Mouse (Mus musculus) large intestine, adult 2 months (tissue): ENCODE results near the gene Ttll11. TPM values are rescaled to one million over a fixed set of nuclear protein-coding genes. Genes with fewer than 3 reads are reported as not detected.

Experiments used
- DNase-seq: peaks from one replicate; pipeline ENCODE4 v3.0.0-alpha.2; 2012; ENCODE audit warnings: low read depth, low spot score
- WGBS: fragments of 180-500 bp; shearing (Covaris S2); methylation state at CpG from one replicate; pipeline ENCODE4 v1.1.7; 2018; 5-methylcytosine and 5-hydroxymethylcytosine counted together
- polyA plus RNA-seq: library from polyadenylated mRNA; depleted of rRNA; stranded (reverse); fragments of >200 nt; gene quantifications from 2 replicates; pipeline ENCODE4 v1.2.3, GENCODE M21; 2012; rRNA removed

Ttll11 gene
- 0.24 and 0.47 TPM in 2 replicates for polyA plus RNA-seq

DNA sequence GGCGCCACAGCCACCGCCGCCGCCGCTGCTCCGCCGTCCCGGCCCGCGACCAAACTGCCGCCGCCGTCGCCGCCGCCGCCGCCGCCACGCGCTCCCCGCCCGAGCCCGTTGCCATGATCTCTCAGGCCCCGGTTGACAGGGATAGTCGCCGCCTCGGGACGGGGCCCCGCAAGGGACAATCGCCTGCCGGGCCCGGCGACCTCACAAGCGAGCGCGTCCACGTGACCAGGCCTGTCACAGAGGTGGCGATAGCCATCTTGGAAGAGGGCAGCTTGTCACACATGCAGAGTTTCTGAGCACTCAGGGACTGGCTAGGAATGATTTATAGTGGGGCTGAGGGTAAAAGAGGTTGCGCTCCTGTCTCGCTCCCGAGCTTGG lies at the start of gene Ttll11:
Gene Ttll11, minus strand, starts transcription at position 270 of the 378 bp plus-strand sequence.
- DNase-seq, result peak; percentile 80
- under 1% methylated on average over 42 of the region's 42 CpGs for WGBS

- DNase-seq, result no peak
- WGBS, result 53% methylated on average over 3 of the region's 3 CpGs
Measured at GRCm38 (mm10) chr2:36023291-36023690, 43.6 kb upstream of the Ttll11 start.

GRCm38 (mm10) chr2:36021385-36022159 lies 41.9 kb upstream of the Ttll11 start:
- WGBS, result 10% methylated on average over 32 of the region's 32 CpGs
- DNase-seq, result peak; percentile 3

DNA sequence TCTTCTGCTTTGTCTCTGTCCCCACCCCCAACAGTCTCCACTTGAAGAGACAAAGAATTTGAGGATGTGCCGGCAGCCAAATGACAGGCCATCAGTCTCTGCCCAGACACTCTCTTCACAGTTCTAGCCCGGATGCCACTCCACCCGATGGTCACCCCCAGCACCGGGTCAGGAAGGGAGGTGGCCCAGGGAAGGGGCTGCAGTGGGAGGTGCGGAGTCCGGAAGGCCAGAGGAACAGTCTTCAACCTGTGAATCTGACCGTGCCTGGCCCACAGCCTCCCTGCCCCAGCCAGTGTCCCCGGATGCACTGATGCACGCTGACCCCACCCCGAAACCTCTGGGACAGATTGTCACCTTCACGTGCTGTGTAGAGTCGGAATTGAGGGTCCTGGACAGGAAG lies 33.3 kb upstream of the Ttll11 start:
- DNase-seq, result no peak
- WGBS, result 64% methylated on average over 12 of the region's 12 CpGs

DNA sequence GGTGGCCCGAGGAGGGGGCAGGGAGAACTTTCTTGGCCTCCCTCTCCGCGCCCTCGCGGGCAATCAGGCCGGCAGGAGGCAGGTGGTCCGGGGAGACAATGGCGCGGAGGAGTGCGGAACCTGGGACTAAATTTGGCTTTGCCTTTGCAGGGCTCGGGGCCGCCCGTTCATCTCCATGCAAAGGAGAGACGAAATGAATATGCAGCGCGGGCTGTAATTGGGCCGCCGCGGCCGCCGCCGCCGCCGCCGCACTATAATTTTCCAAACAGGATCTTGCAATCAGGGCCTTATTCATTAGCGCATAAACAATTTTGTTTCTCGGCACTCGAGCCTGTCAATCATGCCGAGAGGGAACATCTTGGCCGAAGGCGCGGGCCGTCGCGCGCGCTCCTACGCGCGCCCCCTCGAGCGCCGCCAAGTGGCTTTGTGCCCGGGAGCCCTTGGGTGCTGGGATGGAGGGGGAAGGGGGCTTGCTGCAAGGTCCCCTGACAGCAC lies 31.7 kb upstream of the Ttll11 start:
- WGBS, result 1% methylated on average over 44 of the region's 44 CpGs
- DNase-seq, result no peak

DNA sequence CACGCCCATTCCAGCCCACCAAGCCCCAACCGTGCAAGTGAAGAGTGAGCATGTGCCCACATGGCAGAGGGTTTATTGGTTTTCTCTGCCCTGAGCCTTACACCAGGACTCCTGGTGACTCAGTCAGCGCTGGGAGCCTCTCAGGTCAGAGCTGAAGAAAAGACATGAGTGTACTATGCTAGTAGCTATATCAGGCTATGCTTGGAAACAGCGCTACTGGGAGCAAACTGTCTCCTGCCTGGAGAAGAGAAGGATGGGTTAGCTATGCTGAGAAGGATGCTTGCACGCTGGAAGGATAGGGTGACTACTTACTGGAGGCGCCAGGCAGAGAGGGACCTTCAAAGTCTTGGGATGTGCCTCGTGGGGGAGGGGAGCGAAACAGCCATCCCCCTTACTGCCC lies 30.9 kb upstream of the Ttll11 start:
- WGBS, result 64% methylated on average over 8 of the region's 8 CpGs
- DNase-seq, result no peak

- peak; percentile 32 for DNase-seq
- 25% methylated on average over 4 of the region's 4 CpGs for WGBS
Measured at GRCm38 (mm10) chr2:36009386-36009785, 29.7 kb upstream of the Ttll11 start.

DNA sequence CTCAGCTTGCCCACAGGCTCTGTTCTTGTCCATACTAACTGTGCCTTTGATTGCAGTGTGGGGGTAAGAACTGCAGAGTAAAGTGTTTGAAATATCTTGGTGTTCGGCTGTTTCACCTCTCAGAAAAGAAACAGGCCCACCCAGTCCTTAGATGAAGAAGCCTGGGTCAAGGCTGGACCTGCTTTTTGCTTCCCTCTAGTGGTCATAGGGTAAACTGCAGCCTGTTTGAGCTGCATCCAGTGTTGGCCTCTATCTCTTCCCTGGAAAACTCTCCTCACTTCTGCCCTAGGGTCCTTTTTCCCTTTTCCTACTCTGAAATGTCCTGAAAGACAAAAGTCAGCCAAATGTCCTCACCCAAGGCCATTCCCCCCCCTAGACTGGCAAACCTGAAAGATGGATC lies 28.4 kb upstream of the Ttll11 start:
- peak; percentile 19 for DNase-seq
- WGBS, result 20% methylated on average over 1 of the region's 1 CpGs

DNA sequence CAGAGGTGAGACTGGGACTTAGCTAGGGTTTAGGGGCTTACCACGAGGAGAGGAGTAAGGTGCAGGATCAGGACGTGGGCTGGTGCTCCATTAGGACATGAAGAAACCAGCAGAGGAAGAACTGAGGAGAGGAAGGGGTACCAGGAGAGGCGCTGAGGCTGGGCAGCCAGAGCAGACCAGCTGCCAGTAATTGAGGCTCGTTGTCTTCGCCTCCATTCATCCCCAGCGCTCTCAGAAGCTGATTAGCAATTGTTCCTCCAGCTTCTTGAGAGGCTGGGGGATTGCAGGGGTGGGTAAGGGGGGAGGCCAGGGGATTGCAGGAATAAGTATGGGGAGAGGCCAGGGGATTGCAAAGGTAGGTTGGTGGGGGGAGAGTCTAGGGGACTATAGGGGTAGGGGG lies 22.5 kb upstream of the Ttll11 start:
- DNase-seq, result no peak
- WGBS, result 38% methylated on average over 6 of the region's 6 CpGs

- WGBS, result 24% methylated on average over 1 of the region's 1 CpGs
- DNase-seq, result no peak
Measured at GRCm38 (mm10) chr2:36000390-36000789, 20.7 kb upstream of the Ttll11 start.

DNA sequence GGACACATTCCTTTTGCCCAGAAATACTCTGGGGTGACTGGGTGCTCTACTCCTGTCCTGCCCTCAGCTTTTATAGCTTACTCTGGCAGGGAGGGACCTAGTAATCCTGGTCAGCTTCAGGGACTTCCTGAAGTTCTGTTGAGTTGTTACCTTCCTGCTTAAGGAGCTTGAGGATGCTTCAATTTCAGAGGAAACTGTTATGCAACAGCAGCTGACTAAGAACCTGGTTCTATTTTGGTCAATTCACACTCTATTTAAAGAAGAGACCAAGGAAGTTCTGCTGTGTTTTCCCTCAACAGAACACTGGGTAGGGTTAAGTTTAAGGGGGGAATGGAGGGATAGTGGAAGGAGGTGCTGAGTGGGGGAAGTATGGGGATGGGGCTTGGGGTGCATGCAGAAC lies 19.5 kb upstream of the Ttll11 start:
- no peak for DNase-seq

GRCm38 (mm10) chr2:35998416-35998815 lies 18.7 kb upstream of the Ttll11 start:
- 79% methylated on average over 5 of the region's 5 CpGs for WGBS
- no peak for DNase-seq

- DNase-seq, result no peak
- 69% methylated on average over 2 of the region's 2 CpGs for WGBS
Measured at GRCm38 (mm10) chr2:35996753-35997152, 17.0 kb upstream of the Ttll11 start.

GRCm38 (mm10) chr2:35994303-35994702 lies 14.6 kb upstream of the Ttll11 start:
- 57% methylated on average over 6 of the region's 6 CpGs for WGBS
- no peak for DNase-seq

DNA sequence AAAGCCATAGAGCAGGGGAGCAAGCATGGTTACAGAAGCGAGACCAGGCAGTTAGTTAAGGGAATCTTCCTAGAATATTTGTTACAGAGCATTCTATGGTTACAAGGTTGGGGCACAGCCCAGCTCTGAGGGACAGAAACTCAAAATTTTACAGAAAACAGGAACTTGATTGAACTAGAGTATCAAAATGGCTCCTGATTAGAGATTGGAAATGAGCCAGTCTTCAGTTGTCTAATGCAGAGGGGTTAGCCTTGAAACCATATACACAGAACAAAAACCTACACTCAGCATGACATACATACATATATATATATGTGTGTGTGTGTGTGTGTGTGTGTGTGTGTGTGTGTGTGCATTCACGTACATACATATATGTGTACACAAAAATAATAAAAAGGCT lies 13.8 kb upstream of the Ttll11 start:
- no peak for DNase-seq
- 59% methylated on average over 2 of the region's 2 CpGs for WGBS

DNA sequence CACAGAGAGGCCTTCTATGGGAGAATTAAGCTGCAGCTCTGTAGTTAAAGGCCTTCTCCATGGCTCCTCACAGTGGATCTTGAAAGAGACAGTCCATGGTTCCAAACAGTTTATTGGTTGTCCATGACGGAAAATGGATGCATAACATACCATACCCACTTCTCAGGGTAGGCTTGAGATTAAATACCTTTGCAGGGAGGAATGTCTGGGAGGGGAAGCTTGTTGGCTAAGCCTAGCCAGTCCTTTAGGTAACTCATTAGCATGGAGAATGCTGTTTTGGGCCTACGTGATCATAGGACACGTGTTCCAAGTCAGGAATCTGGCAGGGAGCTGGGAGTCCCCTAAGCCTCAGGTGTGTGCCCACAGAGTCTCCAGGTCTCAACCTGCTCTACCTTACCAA lies 12.5 kb upstream of the Ttll11 start:
- DNase-seq, result no peak
- 86% methylated on average over 3 of the region's 3 CpGs for WGBS

DNA sequence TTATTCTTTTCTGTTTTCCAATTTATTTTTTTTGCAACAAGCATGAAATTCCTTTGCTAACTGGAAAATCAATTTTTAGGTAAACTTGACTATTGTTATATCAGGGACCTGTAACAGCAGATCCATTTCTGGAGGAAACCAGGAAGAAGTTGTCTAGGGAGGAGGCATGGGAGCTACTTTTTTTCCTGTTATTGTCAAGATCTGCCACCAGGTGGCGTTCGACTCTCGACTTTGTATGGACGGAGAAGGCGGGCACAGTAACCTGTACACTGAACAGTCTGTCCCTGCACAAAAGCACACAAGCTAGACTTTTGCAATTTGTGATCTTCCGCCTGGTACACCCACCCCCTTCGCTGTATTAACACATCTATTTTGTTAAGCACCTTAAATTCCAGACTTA lies 4.2 kb upstream of the Ttll11 start:
- 4% methylated on average over 7 of the region's 7 CpGs for WGBS
- DNase-seq, result no peak

DNA sequence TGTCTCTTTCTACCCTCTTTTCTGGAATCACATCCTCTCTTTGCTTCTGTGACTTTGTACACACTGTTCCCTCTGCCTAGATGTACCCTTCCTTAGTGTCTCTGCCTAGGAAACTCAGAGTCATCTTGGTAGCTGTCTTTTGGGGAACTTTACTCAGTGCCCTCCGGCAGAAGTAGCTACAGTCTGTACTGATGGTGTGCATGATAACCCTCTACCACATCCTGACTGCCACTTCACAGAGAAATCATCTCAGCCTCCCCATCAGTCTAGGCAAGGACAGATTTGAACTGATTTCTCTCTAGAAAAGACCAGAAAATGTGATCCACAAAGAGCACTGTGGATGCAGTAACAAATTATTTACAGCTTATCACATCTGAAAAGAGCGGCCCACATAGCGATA lies 2.2 kb upstream of the Ttll11 start:
- DNase-seq, result no peak
- WGBS, result 74% methylated on average over 3 of the region's 3 CpGs

DNA sequence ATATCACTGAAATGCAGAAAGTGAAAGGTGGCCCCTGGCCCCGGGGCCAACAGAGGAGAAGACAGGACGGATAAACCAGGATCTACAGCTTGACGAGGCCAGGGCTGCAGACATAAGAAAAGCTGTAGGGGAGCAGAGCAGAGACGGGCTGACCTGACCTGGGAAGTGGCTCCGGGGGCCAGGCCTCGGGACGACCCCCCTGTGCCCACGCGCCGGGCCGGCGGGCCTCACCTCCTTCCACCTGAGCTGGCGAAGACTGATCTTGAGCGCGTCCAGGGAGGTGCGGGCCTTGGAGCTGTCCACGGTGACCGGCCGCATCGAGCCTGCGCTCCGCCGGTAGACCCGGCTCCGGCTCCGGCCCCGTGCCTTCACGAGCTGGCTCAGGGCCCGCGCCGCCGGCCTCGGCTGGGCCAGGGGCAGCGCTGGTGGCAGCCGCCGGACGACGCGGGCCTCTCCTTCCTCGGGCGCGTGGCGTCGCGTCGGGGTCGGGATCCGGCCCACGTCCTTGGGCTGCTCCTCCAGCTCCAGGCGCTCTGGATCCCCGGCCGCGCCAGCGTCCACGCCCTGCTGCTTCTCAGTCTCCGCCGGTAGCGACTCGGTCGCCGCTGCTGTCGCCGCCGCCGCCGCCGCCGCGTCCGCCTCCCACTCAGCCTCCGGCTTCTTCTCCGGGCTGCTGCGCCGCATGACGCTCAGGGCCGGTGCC lies 621 bp downstream of the Ttll11 start:
- no peak for DNase-seq
- 1% methylated on average over 76 of the region's 76 CpGs for WGBS

DNA sequence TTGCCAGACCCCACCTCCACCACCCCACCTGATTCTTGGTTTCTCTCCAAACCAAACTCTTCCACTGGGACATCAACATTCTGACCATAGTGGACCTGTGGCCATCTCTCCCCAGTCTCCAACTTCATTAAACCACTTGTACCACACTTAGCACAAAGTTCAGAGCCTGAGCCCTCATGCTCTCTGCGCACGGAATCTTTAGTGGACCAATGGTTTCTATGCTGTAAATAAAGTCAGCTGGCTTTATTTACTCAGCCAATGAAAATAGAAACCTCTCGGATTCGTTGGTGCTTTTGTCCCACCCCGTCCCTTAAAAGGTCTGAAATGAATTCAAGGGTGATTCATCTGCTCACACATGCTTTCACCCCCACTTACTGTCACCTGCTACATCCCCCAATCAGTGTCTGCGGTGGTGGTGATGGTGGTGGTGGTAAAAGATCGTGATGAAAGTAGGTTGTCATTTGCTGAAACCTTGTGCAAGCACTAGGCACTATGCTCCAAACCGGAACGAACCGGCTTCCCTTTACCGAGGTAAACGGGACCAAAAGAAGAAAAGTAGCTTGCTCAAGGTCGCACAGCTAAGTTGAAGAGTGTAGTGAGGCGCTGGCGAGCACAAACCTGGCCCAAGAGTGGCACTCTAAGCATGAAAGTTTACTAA lies 1.3 kb downstream of the Ttll11 start:
- WGBS, result 3% methylated on average over 15 of the region's 15 CpGs
- DNase-seq, result peak; percentile 36

GRCm38 (mm10) chr2:35977749-35978148 lies 2.0 kb downstream of the Ttll11 start:
- WGBS, result 57% methylated on average over 3 of the region's 3 CpGs
- peak; percentile 7 for DNase-seq
